Mouse (Mus musculus) liver, embryonic 11.5 days (tissue): ENCODE measurements around the gene Dennd1b. TPM values are rescaled to one million over a fixed set of nuclear protein-coding genes. Genes with fewer than 3 reads are reported as not detected.

Experiments used
- ATAC-seq: fragments of 200-750 bp; cut with Nextera tagmentation; replicated peaks from 2 replicates; pipeline ENCODE4 v1.8.0; 2017; ENCODE audit warnings: moderate number of reproducible peaks, mild to moderate bottlenecking, moderate TSS enrichment, moderate library complexity; ENCODE audit not compliant: low FRiP score
- DNase-seq: peaks from one replicate; pipeline ENCODE4 v3.0.0-alpha.2; 2017; ENCODE audit warnings: low spot score
- H3K27ac ChIP-seq: fragments of 300-500 bp; sonication (generic); 2 replicates; pipeline ENCODE4 v1.5.1; 2014; ENCODE audit warnings: mild to moderate bottlenecking, low read depth, low read length, control low read depth
- H3K27me3 ChIP-seq: fragments of 300-500 bp; sonication (generic); replicated peaks from 2 replicates; pipeline ENCODE4 v1.6.1; 2014; ENCODE audit warnings: low read length, mixed read lengths; ENCODE audit not compliant: control insufficient read depth, insufficient read depth
- H3K36me3 ChIP-seq: fragments of 300-500 bp; sonication (generic); 2 replicates; pipeline ENCODE4 v1.6.1; 2014; ENCODE audit warnings: mild to moderate bottlenecking, low read length, moderate library complexity, mixed read lengths; ENCODE audit not compliant: control insufficient read depth, insufficient read depth
- H3K4me1 ChIP-seq: fragments of 300-500 bp; sonication (generic); replicated peaks from 2 replicates; pipeline ENCODE4 v1.6.1; 2014; ENCODE audit warnings: low read length, mixed read lengths; ENCODE audit not compliant: control insufficient read depth, insufficient read depth
- H3K4me2 ChIP-seq: fragments of 300-500 bp; sonication (generic); 2 replicates; pipeline ENCODE4 v1.6.1; 2014; ENCODE audit warnings: mild to moderate bottlenecking, control low read depth, moderate library complexity
- H3K4me3 ChIP-seq: fragments of 300-500 bp; sonication (generic); 2 replicates; pipeline ENCODE4 v1.5.1; 2014; ENCODE audit warnings: low read depth, low read length, control low read depth
- H3K9ac ChIP-seq: fragments of 300-500 bp; sonication (generic); 2 replicates; pipeline ENCODE4 v1.6.1; 2014; ENCODE audit warnings: low read depth, low read length, control low read depth
- H3K9me3 ChIP-seq: fragments of 300-500 bp; sonication (generic); 2 replicates; pipeline ENCODE4 v1.6.1; 2016; ENCODE audit warnings: low read length, inconsistent platforms, mixed read lengths; ENCODE audit not compliant: control insufficient read depth
- WGBS: fragments of 180-500 bp; shearing (Covaris S2); extraction: QIAGEN DNeasy Blood & Tissue Kit; methylation state at CpG from one replicate; pipeline ENCODE4 v1.1.7; 2014; 5-methylcytosine and 5-hydroxymethylcytosine counted together
- polyA plus RNA-seq: library from polyadenylated mRNA; unstranded; fragments of >200 nt; fragmentation: Nextera tagmentation; extraction: Ambion mirVana; gene quantifications from 2 replicates; pipeline ENCODE4 v1.2.1, GENCODE M21; 2014

The Dennd1b gene
- polyA plus RNA-seq, 1 experiment from 2014 or later: 8.0 TPM

DNA sequence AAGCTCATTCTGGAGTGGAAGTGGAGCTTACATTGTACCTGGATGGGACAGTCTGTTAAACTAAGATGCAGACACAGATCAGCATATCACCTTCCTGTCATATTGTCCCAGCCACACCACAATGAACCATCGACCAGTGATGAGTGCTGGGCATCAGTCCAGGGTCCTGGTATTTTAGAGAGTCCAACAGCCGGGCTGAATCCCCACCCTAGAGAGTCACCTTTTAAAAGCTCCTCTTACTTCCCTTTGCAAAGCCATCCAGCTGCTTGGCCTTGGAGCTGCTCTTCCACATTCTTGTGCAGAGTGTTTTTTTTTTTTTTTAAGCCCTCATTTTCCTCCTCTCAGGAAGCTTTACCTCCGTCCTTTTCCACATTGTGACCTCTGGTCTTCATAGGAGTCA is 33.2 kb upstream of the Dennd1b start:
- DNase-seq (no peak), ATAC-seq (no peak)
- H3K4me2 ChIP-seq: no peak overlapping the region
- peaks cover 7% of the 10 kb centered on the region; the same call in 1 of the 2 replicates for H3K4me1 ChIP-seq
- H3K27me3 ChIP-seq: no peaks in the 10 kb centered on the region
- H3K9me3 ChIP-seq: no peaks in the 10 kb centered on the region
- H3K4me3 ChIP-seq: no peak overlapping the region
- H3K27ac ChIP-seq: no peak overlapping the region
- no peak overlapping the region for H3K9ac ChIP-seq
- 61% methylated on average over 3 of the region's 3 CpGs for WGBS
- H3K36me3 ChIP-seq: no peaks in the 10 kb centered on the region

- H3K4me2 ChIP-seq: no peak overlapping the region
- no peak for DNase-seq
- H3K9ac ChIP-seq: no peak overlapping the region
- 64% methylated on average over 3 of the region's 3 CpGs for WGBS
- H3K27ac ChIP-seq: no peak overlapping the region
- no peak overlapping the region for H3K4me3 ChIP-seq
- no peaks in the 10 kb centered on the region for H3K9me3 ChIP-seq
- H3K4me1 ChIP-seq: peaks cover 7% of the 10 kb centered on the region; the same call in 1 of the 2 replicates
- H3K27me3 ChIP-seq: no peaks in the 10 kb centered on the region
- H3K36me3 ChIP-seq: no peaks in the 10 kb centered on the region
- ATAC-seq: no peak
These were observed 32.4 kb upstream of the Dennd1b start for GRCm38 (mm10) chr1:138930856-138931255.

- Histone ChIP-seq H3K9ac (no peak overlapping the region), H3K36me3 (no peaks in the 10 kb centered on the region), H3K27ac (no peak overlapping the region), H3K4me3 (no peak overlapping the region), H3K4me2 (no peak overlapping the region), H3K4me1 (no peaks in the 10 kb centered on the region), H3K27me3 (no peaks in the 10 kb centered on the region), H3K9me3 (no peaks in the 10 kb centered on the region)
- no peak for ATAC-seq
- 78% methylated on average over 6 of the region's 6 CpGs for WGBS
- DNase-seq: no peak
These were observed 27.1 kb upstream of the Dennd1b start for GRCm38 (mm10) chr1:138936169-138936568.

DNA sequence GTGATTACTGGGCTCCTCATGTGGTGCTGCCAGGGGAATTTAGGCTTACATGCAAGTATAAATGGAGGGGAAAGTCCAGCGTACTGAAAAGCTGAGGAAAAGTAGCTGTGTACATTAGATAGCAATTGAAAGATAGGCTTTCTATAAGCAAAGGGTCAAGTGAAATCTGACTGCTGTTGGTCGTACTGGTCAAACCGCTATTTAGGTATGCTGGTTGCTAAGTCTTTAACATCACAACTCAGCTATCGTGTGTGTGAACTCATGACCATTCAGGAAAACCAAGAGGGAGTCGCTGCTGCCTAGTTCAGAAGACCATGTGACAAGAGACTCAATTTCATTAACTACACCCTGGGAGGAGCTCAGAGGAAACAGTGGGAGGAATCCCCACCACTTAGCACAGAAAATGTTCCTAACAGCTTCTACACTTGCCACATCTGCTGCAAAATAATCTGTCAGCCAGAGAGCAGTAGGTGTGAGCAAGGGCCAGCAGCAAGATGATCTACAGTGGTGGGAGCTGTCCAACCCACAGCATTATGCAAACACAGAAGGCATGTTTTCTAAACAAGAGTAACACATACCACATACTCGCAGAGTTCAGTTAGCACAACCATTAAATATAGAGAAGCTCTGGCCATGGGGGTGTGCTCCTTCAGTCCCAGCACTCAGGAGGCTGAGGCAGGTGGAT is 25.4 kb upstream of the Dennd1b start:
- Histone ChIP-seq H3K9ac (no peak overlapping the region), H3K4me1 (no peaks in the 10 kb centered on the region), H3K27ac (no peak overlapping the region), H3K36me3 (no peaks in the 10 kb centered on the region), H3K4me2 (no peak overlapping the region), H3K27me3 (no peaks in the 10 kb centered on the region), H3K4me3 (no peak overlapping the region), H3K9me3 (no peaks in the 10 kb centered on the region)
- DNase-seq: no peak
- 77% methylated on average over 6 of the region's 6 CpGs for WGBS
- no peak for ATAC-seq

DNA sequence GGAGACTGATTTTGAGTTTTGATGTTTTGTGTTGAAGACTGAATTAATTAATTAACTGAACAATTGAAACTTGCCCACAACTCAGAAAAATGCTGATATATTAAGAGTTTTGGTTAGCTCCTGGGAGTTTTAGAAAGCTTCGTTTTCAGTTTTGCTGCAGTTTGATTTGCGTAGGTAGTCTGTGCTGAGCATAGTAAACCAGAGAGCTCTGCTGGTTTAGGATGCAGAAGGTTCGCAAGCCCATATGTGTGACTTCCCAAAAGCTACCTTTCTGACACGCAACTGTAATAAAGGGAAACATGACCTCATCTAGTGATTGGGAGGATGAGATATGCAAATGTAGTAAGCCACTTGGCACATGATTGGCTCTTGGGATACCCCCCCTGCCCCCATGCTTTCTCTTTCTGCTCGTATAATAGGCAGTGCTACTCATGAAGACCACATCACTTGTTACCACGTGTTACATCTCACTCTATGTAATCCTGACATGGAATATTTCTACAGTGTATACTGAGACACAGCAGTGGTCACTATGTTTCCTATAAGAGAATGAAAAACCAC is 23.6 kb upstream of the Dennd1b start:
- no peaks in the 10 kb centered on the region for H3K4me1 ChIP-seq
- no peak; the same call in 1 of the 2 replicates for ATAC-seq
- no peaks in the 10 kb centered on the region for H3K27me3 ChIP-seq
- no peak overlapping the region for H3K4me2 ChIP-seq
- no peak overlapping the region for H3K27ac ChIP-seq
- H3K9me3 ChIP-seq: no peaks in the 10 kb centered on the region
- no peak overlapping the region for H3K4me3 ChIP-seq
- no peaks in the 10 kb centered on the region for H3K36me3 ChIP-seq
- WGBS: 65% methylated on average over 6 of the region's 6 CpGs
- DNase-seq: no peak
- no peak overlapping the region for H3K9ac ChIP-seq

GRCm38 (mm10) chr1:138940407-138940806 is 22.8 kb upstream of the Dennd1b start:
- no peak overlapping the region for H3K9ac ChIP-seq
- no peak for DNase-seq
- no peak overlapping the region for H3K4me2 ChIP-seq
- no peak for ATAC-seq
- no peaks in the 10 kb centered on the region for H3K36me3 ChIP-seq
- WGBS: 82% methylated on average over 8 of the region's 8 CpGs
- H3K9me3 ChIP-seq: no peaks in the 10 kb centered on the region
- no peak overlapping the region for H3K4me3 ChIP-seq
- H3K27me3 ChIP-seq: no peaks in the 10 kb centered on the region
- no peaks in the 10 kb centered on the region for H3K4me1 ChIP-seq
- no peak overlapping the region for H3K27ac ChIP-seq

- no peak overlapping the region for H3K4me2 ChIP-seq
- no peaks in the 10 kb centered on the region for H3K36me3 ChIP-seq
- ATAC-seq (no peak), DNase-seq (no peak)
- H3K27ac ChIP-seq: no peak overlapping the region
- no peak overlapping the region for H3K4me3 ChIP-seq
- H3K9me3 ChIP-seq: no peaks in the 10 kb centered on the region
- H3K9ac ChIP-seq: no peak overlapping the region
- no peaks in the 10 kb centered on the region for H3K4me1 ChIP-seq
- H3K27me3 ChIP-seq: no peaks in the 10 kb centered on the region
These were observed 11.1 kb upstream of the Dennd1b start for GRCm38 (mm10) chr1:138952173-138952572.

GRCm38 (mm10) chr1:138954978-138955377 is 8.3 kb upstream of the Dennd1b start:
- WGBS: 64% methylated on average over 5 of the region's 5 CpGs
- no peak overlapping the region for H3K4me3 ChIP-seq
- H3K4me2 ChIP-seq: no peak overlapping the region
- ATAC-seq (no peak), DNase-seq (no peak)
- no peak overlapping the region for H3K27ac ChIP-seq
- H3K36me3 ChIP-seq: no peaks in the 10 kb centered on the region
- H3K9ac ChIP-seq: no peak overlapping the region
- no peaks in the 10 kb centered on the region for H3K9me3 ChIP-seq
- no peaks in the 10 kb centered on the region for H3K27me3 ChIP-seq
- no peaks in the 10 kb centered on the region for H3K4me1 ChIP-seq

GRCm38 (mm10) chr1:138955455-138955854 is 7.8 kb upstream of the Dennd1b start:
- Histone ChIP-seq H3K4me1 (no peaks in the 10 kb centered on the region), H3K4me3 (no peak overlapping the region), H3K27ac (no peak overlapping the region), H3K9ac (no peak overlapping the region), H3K9me3 (no peaks in the 10 kb centered on the region), H3K27me3 (no peaks in the 10 kb centered on the region), H3K36me3 (no peaks in the 10 kb centered on the region), H3K4me2 (no peak overlapping the region)
- ATAC-seq: no peak
- WGBS: 86% methylated on average over 4 of the region's 4 CpGs
- no peak for DNase-seq
